Mouse (Mus musculus) spleen, adult 12 weeks (tissue): ENCODE results near the gene Vwa5b1.

ENCODE experiments used
- DNase-seq: peaks from one replicate; pipeline ENCODE4 v3.0.0; 2022; ENCODE audit warnings: low spot score

Gene Vwa5b1

DNA sequence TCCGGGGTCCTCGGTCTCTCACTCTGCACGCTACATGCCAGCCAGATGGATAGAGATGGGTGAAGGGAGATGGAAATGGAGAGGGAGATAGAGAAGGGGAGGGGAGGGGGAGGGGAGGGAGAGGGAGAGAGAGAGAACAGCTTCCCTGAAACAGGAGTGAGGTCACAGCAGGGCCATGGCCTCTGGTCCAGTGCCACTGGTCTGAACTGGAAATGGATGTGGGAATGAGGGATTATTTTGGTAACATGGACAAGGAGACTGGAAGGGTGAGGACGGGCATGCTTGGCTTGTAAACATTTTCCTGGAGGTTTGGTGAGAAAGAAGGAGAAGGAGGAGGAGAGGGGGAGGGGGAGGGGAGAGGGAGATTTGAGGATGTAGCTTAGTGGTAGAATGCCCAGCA lies 59.0 kb downstream of the Vwa5b1 start:
- DNase-seq: no peak

DNA sequence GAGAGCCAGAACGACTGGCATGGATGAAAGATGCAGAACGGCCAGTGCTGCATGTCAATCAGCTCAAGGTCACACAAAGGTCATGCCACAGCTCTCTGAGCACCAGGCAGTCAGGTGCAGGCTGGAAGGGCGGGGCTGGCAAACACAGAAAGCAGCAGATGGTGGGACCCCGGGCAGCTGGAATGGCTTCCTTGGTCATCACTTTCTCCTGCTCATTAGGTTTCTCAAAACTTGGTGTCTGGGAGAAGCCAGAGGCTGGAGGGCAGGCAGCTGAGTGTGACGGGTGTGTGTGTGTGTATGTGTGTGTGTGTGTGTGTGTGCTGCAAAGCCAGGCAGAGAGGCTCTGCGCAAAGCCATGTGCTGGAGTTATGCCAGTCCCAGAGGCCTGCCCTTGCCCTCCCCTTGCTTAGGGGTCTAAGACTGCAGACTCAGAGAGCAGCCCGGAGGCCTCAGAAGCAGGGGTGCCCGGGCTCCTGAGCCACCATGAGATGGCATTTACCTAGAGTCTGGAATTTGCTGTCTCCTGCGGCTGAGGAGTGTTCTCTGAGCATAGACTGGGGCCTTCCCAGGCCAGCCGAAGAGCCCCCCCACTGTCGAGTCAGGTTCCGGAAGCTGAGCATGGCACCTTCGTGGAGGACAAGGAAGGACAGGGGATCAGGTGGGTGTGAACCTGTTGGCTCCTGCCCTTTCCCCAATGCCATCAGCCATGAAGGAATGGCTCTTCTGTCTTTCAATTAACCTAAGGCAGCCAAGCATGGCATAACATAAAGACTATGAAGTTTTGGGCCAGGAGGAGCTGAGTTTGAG lies 60.7 kb downstream of the Vwa5b1 start:
- DNase-seq: no peak

DNA sequence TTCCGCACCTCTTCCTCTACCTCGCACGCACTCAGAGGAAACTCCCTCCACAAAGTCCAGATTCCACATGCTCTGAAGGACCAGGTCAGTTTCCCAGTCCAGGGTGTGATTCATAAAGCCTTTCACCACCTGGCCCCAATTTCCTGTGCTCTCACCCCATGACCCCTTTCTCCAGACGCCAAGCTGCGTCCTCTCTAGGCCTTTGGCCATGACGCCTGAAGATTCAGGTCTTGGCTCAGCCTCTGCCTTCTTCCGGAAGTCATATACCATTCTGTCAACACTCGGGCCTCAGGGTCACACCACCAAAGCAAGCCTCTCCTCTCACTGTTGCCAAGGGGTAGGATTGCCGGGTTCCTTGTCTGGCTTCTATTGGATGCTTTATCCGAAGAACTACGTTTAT lies 65.8 kb downstream of the Vwa5b1 start:
- DNase-seq: no peak

DNA sequence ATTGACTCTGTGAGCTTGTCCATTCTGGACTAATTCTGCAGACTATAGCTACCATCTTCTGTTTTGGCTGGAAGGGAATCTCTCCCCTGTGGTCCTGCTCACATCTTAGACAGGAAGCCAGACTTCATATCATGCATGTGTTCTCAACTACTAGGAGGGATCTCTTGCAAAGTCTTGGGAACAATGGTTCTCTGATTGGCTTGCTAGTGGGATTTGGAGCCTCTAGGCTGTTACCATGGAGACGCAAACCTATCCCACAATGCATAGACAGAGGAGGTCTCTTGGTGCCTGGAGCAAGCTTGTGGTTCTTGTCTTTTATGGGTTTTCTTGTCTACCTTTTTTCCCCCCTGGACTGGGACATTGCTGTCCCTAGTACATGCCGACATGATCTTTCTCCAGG lies 67.4 kb downstream of the Vwa5b1 start:
- DNase-seq: no peak

DNA sequence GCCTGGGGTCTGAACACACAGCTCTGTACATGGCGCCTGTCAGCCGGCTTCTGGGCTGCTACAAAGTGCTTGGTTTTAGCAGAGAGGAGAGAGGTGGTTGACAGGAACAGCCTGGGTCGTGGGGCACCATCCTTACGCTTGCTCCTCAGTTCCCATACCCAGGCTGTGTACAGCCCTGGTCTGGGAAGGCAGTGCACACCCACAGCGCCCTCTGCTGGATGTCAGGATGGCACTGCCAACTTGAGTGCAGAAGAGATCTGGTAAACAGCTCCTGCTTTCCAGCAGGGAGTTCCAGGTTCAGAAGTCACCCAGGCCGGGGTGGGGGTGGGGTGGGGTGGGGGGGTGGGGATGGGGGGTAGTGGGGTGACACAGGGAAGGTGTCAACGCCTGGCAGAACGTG lies 73.7 kb downstream of the Vwa5b1 start:
- DNase-seq: no peak

DNA sequence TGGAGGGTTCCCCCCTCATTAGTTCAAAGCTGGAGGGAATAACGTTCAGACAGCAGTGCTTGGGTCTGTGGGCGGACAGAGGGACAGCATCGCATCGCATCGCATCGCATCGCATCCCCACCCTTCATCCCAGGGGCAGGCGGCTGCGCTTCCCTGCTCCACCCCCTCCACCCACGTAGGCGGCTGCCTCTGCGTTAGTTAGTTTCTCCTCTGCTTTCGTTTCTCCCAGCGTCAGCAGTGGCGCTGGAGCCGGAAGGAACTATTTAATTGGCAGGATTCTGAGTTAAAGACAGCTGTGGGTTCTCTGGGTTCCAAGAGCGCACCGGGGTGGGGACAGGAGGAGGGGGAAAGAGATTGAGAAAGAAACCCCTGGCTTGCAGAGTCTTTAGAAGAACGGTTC lies 80.2 kb downstream of the Vwa5b1 start:
- DNase-seq: no peak

DNA sequence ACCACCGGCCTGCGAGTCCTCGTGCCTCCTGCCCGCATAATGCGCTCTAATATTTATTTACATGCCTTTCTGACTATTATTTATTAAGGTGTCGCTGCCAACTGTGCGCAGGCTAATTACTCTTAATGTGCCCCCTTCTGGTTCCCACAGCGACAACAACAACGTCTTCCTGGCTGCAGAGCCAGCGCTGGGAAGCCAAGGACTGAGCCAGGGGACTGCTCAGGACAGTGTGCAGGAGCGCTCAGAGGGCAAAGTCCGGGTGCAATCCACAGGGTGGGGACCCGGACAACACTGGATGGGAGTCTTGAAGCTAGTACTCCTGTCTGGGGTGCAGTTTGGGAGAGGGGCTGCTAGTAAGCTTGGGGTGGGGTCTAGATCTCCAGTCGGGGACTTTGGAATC lies 80.8 kb downstream of the Vwa5b1 start:
- DNase-seq: no peak

DNA sequence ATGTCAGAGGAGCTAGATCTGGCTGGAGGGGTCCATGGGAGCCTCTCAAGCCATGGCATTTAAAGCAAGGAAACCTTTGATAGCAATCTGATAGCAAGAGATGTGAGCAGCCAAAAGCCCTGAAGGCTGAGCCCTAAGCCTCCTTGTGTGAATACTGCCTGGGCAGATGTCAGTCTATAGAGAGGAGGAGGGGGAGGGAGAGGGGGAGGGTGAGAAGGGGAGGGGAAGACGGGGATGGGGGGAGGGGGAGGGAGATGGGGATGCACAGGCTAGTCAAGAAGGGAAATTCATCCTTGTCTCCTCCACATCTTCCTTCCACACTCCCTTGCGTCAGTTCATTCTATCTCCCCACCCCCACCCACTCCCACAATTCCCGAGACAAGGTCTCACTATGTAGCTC lies 81.4 kb downstream of the Vwa5b1 start:
- DNase-seq: no peak

DNA sequence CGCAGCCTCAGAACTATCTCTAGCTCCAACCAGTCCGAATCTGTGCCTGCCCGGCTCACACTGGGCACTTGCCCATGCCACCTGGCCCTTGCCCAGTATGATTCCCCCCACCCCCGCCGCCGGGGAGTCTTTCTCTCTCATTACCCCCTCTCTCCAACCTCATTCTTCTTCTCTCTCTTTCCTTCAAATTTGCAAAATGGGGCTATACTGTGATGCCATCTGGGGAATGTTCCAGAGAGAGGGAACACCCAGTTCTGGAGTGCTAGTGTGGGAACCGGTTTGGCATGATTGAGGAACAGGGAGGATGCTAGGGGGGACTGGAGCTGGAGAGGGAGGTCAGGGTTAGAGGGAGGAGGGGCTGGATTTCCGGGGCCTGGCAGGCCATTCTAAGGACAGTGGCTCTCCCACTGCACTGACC lies 82.2 kb downstream of the Vwa5b1 start:
- no peak for DNase-seq

DNA sequence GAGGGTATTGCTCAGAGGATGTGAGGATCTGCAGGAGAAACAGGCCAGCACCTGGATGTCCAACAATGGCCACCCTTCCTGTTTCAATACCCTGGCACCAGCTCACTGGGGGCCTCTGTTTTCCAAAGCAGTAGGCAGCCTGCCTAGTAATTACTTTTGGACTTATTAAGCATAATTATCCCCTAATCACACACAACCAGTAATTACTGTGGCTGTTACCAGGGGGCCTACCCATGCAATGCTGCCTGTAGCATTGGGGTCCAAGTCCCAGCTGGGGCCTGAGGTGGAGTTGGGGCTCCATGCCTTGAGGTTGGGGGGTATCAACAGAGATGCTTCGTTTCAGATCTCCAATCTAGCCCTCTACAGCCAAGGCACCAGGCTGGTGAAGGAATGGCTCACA lies 82.6 kb downstream of the Vwa5b1 start:
- DNase-seq: no peak

DNA sequence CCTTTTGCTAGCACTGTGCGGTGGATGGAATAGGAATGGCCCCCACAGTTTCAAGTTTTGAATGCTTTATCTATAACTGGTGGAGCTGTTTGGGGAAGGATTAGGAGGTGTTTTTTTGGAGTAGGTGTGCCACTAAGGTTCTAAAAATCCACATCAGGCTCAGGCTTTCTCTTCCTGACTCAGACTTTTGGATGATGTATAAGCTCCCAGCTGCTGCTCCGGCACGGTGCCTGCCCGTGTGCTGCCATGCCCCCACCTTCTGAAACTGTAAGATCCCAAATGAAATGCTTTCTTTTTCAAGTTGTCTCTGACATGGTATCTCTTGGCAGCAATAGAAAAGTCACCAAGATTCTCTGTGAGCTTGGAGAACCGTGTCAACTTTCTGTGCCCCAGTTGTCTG lies 84.1 kb downstream of the Vwa5b1 start:
- DNase-seq: no peak

DNA sequence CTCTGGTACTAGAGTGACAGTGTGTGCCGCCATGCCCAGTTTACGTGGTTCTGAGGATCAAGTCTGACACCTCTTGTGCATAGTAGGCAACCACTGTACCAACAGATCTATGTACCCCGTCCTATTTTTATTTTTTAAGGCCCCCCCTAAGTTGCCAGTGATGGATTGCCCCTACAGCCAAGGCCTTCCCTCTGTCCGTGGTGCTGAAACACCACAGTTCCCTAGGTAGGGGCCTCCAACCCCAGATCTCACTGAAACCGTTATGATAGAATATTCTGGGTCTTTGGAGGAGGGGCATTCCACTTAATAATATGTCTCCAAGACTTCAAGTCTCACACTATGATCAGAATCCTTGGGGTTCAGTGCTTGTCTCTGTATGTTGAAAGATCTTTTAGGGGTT lies 85.1 kb downstream of the Vwa5b1 start:
- DNase-seq: no peak

DNA sequence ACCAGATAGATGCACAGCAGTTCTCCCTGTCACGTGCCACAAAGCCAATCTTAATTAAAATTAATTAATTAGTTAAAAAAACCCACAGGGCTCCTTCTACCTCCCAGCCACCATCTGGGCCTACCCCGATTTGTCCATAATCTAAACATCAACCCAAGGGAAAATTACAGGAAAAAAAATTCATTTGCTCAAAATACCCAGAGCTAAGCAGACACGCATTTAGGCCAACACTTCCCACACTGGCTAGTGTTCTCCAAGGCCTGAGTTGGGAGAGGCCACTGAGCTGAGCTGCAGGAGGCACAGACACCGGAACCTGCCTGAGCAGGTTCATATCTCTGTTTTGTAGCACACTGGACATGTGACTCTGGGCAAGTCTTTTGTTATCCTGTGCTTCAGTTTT lies 86.7 kb downstream of the Vwa5b1 start:
- no peak for DNase-seq

DNA sequence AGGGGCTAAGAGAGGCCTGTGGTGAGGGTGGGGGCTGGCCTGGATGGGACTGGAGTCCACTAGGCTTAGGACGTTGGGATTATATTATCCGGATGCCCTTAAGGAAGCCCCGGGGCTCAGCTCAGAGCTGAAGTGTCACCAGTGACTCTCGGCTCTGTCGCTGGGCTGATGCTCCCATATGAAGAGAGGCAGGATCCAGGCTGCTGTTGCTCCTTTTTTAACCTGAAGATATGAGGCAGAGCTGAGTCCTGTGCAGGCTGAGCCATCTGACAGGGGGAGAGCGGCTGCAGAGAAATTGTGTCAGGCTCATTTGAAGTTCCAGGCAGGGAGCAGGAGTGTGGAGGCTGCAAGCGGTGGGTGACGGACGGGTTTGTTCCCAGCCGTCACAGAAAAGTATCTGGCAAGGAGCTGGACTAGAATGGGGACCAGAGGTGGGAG lies 87.5 kb downstream of the Vwa5b1 start:
- DNase-seq: no peak

DNA sequence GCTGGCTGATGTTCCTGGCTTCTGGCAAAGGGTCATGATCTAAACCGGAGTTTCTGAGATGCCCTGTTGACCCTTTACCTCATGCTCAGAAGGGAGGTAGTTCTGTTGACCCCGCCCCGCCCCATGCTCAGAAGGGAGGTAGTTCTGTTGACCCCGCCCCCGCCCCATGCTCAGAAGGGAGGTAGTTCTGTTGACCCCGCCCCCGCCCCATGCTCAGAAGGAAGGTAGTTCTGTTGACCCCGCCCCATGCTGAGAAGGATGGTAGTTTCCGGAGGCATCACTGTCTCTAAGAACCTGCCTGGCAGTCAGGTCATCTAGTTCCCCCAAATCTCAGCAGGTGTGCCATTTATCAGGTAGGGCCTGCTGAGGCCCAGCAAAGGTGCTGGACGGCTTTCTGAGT lies 88.1 kb downstream of the Vwa5b1 start:
- no peak for DNase-seq

DNA sequence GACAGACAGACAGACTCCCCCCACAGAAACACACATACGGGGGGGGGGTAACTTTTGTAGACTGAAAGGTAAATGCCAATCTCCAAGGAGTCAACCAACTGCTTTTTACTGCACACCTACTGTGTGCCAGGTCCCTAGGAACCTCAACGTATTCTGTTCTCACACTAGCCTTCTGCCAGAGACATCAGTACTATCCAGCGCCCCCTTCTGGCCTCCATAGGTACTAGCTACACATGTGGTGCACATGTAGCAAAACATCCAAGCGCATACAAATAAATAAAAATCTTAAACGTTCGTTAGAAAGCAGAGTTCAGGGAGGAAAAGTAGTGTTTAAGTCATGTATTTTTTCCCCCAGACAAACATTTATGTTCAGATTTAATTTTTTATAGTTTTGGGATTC lies 88.6 kb downstream of the Vwa5b1 start:
- DNase-seq: no peak

DNA sequence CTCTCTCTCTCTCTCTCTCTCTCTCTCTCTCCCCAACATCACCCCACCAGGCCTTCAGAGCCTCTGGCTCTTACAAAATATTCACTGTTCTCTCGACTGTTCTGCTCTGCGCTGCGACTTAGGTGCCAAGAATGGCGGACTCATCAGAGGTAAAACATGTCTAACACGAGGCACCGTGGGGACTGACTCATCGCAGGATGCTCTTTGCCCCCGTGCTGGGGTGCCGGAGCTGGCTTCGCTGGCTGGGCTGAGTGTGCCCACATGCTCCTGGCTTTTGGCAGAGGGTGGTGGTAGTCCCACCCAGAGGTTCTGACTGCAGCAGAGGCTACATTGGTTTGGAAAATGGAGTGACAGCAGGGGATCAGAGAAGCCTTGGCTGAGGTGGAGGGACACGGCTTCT lies 89.4 kb downstream of the Vwa5b1 start:
- DNase-seq: no peak

DNA sequence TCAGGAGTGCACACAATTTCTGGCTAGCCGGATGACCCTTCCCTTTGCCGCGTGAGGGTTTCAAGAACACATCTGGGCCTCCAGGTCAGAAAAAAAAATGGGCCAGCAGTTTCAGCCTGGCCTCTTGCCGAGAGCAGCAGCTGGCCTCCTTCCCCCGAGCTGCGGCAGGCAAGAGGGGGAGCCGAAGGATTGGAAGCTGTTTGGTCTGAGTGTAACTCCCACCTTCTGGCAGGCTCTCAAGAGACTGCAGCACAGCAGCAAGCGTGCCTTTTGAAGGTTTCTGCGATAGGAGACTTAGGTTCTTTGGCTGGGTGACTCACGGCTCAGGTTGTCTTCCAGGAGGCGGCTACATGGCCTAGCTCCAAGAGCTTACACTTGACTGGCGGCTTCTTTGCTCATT lies 92.5 kb downstream of the Vwa5b1 start:
- no peak for DNase-seq

DNA sequence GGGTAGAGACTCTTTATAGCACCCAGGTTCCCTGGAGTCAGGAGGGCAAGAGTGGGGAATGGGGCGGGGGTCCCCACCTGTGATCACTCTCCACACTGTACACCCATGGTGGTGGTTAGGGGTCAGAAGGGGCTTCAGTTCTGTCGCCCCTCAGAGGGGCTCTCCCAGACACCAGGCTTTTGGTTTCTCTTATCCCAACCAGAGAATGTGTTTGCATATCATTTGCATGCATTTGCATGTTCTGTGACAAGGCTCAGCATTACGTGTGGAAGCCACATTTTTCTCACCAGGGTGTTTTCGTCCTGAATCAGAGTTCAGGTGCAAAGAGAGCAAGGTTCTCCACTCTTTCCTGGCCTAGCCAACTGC lies 97.6 kb downstream of the Vwa5b1 start:
- DNase-seq: no peak

DNA sequence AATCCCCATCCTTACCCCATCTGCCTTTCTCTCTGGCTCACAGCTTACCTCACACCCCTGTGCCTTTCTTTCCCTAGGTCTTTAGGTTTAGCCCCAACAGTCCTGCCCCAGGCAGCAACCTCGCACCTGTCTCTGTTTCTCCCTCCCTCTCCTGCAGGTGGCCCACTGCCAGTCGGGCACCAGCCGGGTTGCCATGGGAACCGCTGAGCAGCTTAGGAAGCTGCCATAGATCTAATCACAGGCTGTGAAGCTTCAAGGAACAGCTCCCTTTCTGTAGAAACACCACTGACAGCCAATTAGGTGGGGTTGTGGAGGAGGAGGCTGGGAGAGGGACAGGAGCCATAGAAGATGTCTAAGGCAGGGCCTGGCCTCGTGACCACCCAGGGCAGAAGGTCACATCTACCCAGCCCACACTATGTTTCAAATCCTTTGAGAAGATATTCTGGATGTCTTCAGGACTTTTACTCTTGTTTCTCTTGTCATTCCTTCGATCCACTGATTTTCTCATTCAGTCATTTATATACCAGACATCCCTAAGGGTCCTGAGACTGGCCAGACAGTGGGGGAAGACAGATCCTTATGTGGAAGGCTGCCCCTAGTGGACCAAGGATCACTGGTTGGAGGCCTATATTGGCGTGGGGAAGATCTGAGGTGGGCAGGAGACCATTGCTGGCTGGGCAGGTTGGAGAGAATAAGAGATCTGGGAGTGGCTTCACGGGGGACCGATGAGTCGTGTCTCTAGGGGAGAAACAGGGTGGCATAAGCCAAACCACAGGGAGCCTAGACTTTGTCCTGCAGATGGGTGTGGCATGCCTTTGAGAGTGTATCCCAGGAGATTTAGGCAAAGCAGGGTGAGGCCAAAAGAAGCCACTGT lies 98.2 kb downstream of the Vwa5b1 start:
- no peak for DNase-seq

DNA sequence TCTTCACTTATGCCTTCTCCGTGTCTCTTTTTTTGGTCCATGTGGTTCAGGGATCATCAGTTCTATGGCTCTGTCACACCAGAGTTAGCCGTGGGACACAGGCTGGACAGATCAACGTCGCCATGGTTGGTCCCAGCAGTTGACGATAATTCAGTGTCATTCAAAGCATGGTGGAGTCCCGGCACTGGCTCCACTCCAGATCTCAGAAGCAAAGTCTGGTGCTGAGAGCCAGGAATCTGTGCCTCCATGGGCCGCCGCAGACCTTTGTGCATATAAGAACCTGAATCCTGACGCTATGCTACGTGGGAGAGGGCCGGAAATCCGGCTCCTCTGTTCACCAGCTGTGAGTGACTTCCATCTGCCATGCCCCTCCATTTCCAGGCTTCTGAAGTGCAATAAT lies 100.1 kb downstream of the Vwa5b1 start:
- no peak for DNase-seq

DNA sequence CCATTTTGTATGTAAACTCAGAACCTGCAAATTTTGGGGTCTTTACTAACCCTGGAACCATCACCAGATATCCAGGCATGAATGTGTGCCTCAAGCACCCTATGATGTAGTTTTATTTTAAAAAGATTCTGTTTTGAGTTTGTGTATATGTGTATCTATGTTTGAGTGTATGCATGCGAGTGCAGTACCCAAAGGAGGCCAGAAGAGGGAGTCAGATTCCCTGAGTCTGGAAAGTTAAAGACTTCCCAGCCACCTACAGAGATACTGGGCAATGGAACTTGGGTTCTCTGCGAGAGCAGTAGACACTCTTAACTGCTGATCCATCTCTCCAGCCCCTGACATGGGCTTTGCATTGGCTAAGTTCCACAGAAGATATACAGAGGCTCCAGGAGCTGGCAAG lies 101.8 kb downstream of the Vwa5b1 start:
- no peak for DNase-seq

DNA sequence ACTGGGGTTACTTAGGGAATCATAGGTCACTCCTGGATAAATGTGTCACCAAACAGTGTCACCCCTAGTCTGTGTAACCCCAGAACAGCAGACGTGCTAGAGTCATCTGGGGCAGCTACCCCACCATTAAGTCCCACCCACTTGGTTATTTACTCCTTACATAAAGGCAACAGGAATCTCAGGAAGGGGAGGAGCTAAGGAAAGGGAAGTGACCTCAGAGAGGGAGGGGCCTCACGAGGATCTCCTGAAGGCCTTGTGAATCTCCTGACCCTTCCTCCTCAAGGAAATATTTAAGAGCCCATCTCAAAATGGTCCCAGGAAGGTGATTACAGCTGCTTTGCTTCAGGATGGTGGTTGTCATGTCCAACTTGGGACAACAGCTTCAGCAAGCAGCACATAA lies 103.9 kb downstream of the Vwa5b1 start:
- no peak for DNase-seq

DNA sequence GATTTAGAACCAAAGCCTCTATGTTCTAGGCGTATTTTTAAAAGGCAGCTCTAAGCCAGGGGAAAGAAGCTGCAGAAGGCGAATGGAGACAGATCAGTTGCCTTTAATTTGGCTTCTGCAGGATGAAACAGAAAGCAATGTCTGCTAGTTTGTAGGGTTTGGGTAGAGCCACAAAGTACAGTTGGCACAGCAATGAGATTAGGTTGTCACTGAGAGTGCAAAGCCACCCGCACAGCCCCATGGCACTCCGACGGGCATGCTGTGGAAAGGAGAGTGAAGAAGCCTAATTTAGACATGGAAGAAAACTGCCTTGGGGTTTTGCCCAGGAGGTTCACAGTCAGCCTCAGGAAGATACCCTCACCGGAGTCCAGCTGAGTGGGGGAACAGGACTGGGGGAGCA lies 105.7 kb downstream of the Vwa5b1 start:
- no peak for DNase-seq
